Mouse (Mus musculus): ENCODE data around the gene Pla2g4f.

Pla2g4f gene

DNA sequence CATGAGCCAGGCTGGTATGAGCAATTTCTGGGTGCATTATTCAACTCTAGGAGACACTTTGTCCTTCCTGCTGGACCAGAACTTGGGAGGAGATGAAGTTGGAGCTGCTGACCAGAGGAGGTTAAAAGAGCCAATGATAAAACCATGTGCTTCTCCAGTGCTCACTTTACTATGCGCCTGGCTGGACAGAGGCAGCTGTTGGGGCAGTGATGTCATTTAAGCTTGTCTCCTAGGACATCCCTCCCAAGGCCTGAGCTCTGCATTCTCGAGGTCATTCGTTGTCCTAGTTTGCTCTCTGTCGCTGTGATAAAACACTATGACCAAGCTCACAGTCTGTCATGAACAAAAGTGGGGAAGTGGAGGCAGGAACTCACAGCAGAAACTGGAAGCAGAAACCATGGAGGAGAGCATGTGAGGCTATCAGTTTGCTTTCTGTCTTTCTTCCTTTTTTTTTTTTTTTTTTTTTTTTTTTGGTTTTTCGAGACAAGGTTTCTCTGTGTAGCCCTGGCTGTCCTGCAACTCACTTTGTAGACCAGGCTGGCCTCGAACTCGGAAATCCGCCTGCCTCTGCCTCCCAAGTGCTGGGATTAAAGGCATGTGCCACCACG is 22.4 kb downstream of the Pla2g4f start:
- DNase-seq (ENCODE audit: low read depth, low spot score), result no peak
- H3K27me3 ChIP-seq (ENCODE audit: control insufficient read depth, insufficient read depth, low read length, poor library complexity, severe bottlenecking), result no peaks in the 10 kb centered on the region
- no peaks in the 10 kb centered on the region for H3K36me3 ChIP-seq (ENCODE audit: control insufficient read depth, insufficient read depth, low read length, poor library complexity, severe bottlenecking)

DNA sequence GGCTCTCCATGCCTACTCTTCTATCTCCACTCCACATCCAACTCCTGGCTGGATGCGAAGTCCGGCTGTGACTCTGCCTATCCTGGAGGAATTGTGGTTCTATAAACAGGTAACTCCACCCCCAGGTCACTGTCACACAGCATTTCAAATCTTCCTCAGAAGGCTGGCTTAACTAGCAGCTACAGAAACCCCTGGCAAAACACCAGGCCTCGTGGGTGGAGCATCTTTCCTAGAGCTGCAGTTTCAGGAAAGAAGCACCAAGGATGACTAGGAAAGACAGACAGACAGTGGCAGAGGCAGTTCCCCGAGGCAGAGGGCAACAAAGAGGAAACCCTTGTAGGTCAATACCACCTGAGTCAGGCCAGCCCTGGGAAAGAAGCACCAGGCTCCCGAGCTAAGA is 25.0 kb downstream of the Pla2g4f start, which contains the start of gene Pla2g4d:
Gene Pla2g4d (minus strand): TSS at position 203 of the 400 bp plus-strand sequence.
- H3K27me3 ChIP-seq (ENCODE audit: control insufficient read depth, insufficient read depth, low read length, poor library complexity, severe bottlenecking), result no peaks in the 10 kb centered on the region
- no peaks in the 10 kb centered on the region for H3K36me3 ChIP-seq (ENCODE audit: control insufficient read depth, insufficient read depth, low read length, poor library complexity, severe bottlenecking)
- no peak for DNase-seq (ENCODE audit: low read depth, low spot score)

DNA sequence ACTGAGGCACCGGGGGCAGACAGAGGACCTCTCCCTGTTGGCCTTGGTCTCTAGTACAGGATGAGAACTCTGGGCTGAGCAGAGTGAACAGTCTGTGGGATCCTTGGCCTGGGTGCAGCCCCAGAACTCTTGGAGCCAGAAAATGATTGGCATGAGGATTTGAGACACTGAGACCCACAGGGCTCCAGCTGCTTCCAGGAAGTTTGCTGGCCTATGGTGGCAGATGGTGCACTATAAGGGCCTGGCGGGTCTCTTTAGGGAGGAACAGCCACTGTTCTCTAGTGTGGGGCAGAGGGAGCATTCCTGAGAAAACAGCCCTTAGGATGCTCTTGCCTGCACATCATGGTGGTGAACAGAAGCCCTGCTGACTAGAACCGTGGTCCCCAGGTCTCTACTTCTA is 25.6 kb downstream of the Pla2g4f start:
- DNase-seq (ENCODE audit: low read depth, low spot score), result no peak
- Histone ChIP-seq H3K27me3 (ENCODE audit: control insufficient read depth, insufficient read depth, low read length, poor library complexity, severe bottlenecking) (no peaks in the 10 kb centered on the region), H3K36me3 (ENCODE audit: control insufficient read depth, insufficient read depth, low read length, poor library complexity, severe bottlenecking) (no peaks in the 10 kb centered on the region)

DNA sequence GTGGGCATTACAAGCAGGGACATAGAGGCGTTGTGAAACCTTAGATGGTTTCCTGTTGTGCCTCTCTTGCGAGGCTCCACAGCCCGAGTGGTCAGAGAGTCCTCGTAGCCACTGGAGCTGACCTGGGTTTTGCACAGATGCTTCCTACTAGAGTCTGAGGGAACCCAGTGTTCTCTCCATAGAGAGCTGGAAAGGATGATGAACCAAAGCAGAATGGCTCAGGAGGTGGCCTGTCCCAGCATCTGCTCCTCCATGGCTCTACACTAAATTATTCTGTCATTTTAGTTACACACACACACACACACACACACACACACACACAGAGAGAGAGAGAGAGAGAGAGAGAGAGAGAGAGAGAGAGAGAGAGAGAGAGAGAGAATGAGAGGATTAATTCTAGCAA is 28.3 kb downstream of the Pla2g4f start:
- Histone ChIP-seq H3K27me3 (ENCODE audit: control insufficient read depth, insufficient read depth, low read length, poor library complexity, severe bottlenecking) (no peaks in the 10 kb centered on the region), H3K36me3 (ENCODE audit: control insufficient read depth, insufficient read depth, low read length, poor library complexity, severe bottlenecking) (no peaks in the 10 kb centered on the region)
- DNase-seq (ENCODE audit: low read depth, low spot score), result no peak

DNA sequence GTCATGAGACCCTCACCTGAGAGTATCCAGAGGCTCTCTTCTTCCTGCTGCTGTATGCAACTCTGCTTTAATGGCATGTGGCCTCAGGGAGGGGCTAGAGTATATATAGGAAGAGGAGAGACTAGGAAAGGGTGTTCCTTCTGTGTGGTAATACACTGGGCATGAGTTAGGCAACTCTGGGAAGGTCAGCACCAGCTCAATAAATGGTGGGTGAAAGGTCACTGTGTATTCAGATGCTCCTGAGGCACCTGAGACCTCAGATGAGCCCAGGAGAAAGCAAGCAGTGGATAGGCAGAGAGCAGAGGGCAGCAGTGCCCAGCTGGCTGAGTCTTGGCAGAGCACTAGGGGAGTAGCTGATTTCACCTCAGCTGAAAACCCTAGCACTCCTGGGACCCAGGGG is 29.3 kb downstream of the Pla2g4f start:
- no peaks in the 10 kb centered on the region for H3K36me3 ChIP-seq (ENCODE audit: control insufficient read depth, insufficient read depth, low read length, poor library complexity, severe bottlenecking)
- no peak for DNase-seq (ENCODE audit: low read depth, low spot score)
- H3K27me3 ChIP-seq (ENCODE audit: control insufficient read depth, insufficient read depth, low read length, poor library complexity, severe bottlenecking), result no peaks in the 10 kb centered on the region

DNA sequence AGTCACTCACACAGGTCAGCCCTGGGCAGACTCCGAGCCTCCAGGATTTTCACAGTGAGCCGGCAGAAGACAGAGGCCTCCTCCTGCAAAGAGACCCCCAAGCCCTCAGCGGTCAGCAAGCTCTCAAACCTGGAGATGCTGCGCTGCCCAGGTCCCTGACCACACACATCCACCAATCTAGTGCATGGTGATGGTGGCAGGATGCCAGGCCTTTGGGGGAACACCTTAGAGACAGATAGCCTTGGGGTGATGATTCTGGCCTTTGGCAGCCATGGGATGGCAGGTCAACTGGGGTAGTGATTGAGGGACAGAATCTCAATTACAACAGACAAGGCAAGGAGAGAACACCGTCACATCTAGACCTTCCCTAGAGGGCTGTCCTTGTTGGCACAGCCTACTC is 29.9 kb downstream of the Pla2g4f start:
- no peak for DNase-seq (ENCODE audit: low read depth, low spot score)
- Histone ChIP-seq H3K27me3 (ENCODE audit: control insufficient read depth, insufficient read depth, low read length, poor library complexity, severe bottlenecking) (no peaks in the 10 kb centered on the region), H3K36me3 (ENCODE audit: control insufficient read depth, insufficient read depth, low read length, poor library complexity, severe bottlenecking) (no peaks in the 10 kb centered on the region)

DNA sequence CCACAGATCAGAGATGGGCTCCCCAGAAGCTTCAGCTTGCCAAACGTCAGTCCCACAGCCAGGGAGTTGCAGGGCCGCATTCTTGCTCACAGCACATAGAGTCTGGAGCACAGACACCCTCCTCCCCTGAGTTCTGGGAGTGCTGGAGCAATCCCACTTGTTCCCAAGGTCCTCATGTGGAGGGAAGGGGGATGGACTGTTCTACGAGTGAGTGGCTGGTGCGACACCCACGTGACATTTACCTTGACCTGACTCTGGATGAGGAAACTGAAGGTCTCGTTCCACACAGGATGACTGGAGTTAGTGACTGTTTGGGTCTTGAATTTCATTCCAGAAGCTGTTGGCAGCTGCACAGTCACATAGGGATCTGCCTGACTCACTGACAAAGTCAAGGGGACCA is 30.4 kb downstream of the Pla2g4f start:
- no peaks in the 10 kb centered on the region for H3K27me3 ChIP-seq (ENCODE audit: control insufficient read depth, insufficient read depth, low read length, poor library complexity, severe bottlenecking)
- DNase-seq (ENCODE audit: low read depth, low spot score), result no peak
- no peaks in the 10 kb centered on the region for H3K36me3 ChIP-seq (ENCODE audit: control insufficient read depth, insufficient read depth, low read length, poor library complexity, severe bottlenecking)

DNA sequence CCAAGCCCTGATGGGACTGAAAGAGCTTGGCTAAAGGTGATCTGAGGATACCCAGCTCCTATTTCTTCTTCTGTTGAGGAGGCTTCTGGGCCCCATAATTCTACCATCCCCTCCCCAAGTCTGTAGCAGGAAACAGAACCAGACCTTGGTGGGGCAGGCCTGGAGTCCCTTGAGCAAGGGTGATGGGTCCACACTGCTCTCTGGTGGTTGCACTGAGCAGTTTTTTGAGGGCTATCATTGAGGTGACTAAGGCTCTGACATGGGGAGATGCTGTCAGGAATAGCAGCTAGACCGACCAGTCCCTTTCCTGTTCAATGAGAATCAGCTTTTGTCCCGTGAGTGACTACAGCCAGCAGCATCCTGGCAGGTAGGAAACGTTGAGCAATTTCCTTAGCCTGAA is 32.7 kb downstream of the Pla2g4f start:
- no peak for DNase-seq (ENCODE audit: low read depth, low spot score)
- Histone ChIP-seq H3K27me3 (ENCODE audit: control insufficient read depth, insufficient read depth, low read length, poor library complexity, severe bottlenecking) (no peaks in the 10 kb centered on the region; the same call in 1 of the 2 replicates), H3K36me3 (ENCODE audit: control insufficient read depth, insufficient read depth, low read length, poor library complexity, severe bottlenecking) (no peaks in the 10 kb centered on the region)

DNA sequence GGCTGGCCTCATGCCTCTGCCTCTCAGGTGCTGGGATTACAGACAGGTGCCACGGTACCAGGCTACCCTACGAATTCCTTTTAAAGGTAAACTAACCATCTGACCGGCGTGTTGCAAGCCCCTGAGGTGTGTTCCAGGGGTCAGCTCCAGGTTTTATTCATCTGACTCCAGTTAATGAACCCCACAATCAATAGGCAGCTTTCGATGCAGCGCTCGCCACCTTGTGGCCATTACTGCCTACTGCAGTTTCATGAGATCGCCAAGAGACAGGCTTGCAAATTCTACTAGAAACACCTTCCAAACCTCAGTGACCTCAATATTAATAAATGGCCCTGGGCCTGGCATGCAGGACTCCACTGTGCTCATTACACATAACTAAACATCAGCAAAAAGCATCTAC is 34.0 kb downstream of the Pla2g4f start:
- Histone ChIP-seq H3K27me3 (ENCODE audit: control insufficient read depth, insufficient read depth, low read length, poor library complexity, severe bottlenecking) (no peaks in the 10 kb centered on the region; the same call in 1 of the 2 replicates), H3K36me3 (ENCODE audit: control insufficient read depth, insufficient read depth, low read length, poor library complexity, severe bottlenecking) (no peaks in the 10 kb centered on the region)
- peak; percentile 61 for DNase-seq (ENCODE audit: low read depth, low spot score)

DNA sequence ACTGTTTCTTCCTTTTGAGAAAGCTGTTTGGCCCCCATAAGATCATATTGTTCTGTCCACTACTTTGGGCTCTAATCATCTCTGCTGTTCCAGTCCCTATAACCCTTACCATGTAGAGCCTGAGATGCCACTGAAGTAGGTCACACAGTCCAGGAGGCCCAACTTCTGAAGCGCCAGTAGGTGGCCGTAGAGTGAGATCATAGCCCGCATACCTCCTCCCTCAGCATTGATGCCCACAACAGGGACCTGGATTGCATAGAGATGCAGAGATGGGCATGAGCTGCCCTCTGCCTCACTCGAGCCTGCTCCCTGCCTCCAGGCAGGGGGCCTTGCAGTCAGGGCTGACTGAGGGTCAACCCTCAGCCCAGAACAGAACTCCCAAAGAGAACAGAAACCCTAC is 37.0 kb downstream of the Pla2g4f start:
- DNase-seq (ENCODE audit: low read depth, low spot score), result no peak
- no peaks in the 10 kb centered on the region; the same call in 1 of the 2 replicates for H3K27me3 ChIP-seq (ENCODE audit: control insufficient read depth, insufficient read depth, low read length, poor library complexity, severe bottlenecking)
- H3K36me3 ChIP-seq (ENCODE audit: control insufficient read depth, insufficient read depth, low read length, poor library complexity, severe bottlenecking), result no peaks in the 10 kb centered on the region

DNA sequence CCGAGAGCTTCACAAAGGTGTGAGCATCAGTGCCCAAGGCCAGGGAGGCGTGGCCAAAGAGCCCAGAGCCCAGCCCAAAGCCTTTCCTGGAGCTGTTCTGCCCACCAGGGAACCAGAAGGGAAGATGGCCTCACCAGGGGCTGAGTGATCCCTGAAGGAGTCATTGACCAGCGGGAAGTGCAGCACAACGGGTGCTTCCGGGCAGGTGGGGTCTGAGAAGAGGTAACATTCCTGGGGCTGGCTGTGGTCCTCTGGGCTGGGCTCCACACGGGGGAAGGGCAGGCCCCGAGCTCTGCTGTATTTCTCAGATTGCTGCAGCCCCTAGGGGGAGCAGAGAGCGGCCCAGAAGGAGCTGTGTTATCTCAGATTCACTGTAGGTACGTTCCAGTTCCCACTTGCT is 45.3 kb downstream of the Pla2g4f start:
- Histone ChIP-seq H3K27me3 (ENCODE audit: control insufficient read depth, insufficient read depth, low read length, poor library complexity, severe bottlenecking) (no peaks in the 10 kb centered on the region), H3K36me3 (ENCODE audit: control insufficient read depth, insufficient read depth, low read length, poor library complexity, severe bottlenecking) (no peaks in the 10 kb centered on the region)
- DNase-seq (ENCODE audit: low read depth, low spot score), result no peak

DNA sequence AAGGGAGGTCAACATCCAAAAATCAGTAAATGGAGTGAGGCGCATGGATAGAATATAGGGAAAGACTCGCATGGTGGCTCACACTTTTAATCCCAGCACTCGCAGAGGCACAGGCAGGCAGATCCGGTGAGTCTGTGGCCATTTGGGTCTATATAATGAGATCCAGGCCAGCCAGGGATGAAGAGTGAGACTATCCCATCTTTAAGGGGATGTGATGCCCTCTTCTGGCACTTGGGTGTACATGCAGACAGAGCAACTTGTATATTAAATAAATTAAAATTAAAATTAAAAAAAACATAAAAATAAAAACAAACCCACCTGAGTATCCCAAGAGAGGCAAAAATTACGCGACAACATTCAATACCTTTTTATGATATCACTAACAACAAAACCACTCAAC is 48.4 kb downstream of the Pla2g4f start:
- no peaks in the 10 kb centered on the region for H3K27me3 ChIP-seq (ENCODE audit: control insufficient read depth, insufficient read depth, low read length, poor library complexity, severe bottlenecking)
- no peak for DNase-seq (ENCODE audit: low read depth, low spot score)

DNA sequence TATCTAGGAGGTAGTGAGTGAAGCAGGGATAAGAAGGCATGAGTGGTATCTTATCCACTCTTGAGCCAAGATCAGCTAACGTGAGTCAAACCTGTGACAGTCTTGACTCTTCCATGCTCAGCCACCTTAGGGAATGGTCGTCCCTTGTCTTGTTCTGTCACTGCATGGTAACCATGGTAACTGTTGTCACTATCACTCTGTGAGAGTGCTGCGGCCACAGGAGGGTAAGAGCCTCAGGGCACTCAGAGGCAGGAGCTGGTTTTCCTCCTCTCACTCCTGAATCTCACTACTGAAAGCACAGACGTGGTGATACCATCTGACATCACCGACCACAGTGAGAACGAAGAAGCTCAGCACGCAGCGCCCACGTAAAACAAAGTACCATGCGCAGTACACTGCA is 49.1 kb downstream of the Pla2g4f start:
- Histone ChIP-seq H3K36me3 (ENCODE audit: control insufficient read depth, insufficient read depth, low read length, poor library complexity, severe bottlenecking) (no peaks in the 10 kb centered on the region), H3K27me3 (ENCODE audit: control insufficient read depth, insufficient read depth, low read length, poor library complexity, severe bottlenecking) (no peaks in the 10 kb centered on the region)
- DNase-seq (ENCODE audit: low read depth, low spot score), result no peak

More for the DNA sequence above, 48.4 kb downstream of the Pla2g4f start:
- no peaks in the 10 kb centered on the region for H3K36me3 ChIP-seq (ENCODE audit: control insufficient read depth, insufficient read depth, low read length, poor library complexity, severe bottlenecking)

DNA sequence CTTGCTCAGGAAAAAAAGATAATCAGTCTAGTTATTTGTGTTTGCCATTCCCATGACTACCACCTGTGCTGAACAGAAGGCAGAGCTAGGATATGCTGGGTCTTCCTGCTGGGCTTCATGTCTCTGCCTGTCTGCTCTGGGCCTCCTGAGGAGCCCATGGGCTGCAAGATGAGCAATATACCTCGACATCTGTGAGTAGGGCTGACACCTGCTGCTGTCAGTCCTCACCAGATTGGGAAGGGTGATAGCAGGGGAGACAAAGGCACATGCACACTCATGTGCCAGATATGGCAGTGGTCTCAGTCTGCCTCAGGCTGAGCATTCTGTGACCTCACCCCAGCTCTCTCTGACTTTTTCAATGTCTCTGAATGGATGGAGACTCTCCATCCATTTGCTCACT is 51.1 kb downstream of the Pla2g4f start:
- no peaks in the 10 kb centered on the region for H3K27me3 ChIP-seq (ENCODE audit: control insufficient read depth, insufficient read depth, low read length, poor library complexity, severe bottlenecking)
- no peak for DNase-seq (ENCODE audit: low read depth, low spot score)
- no peaks in the 10 kb centered on the region for H3K36me3 ChIP-seq (ENCODE audit: control insufficient read depth, insufficient read depth, low read length, poor library complexity, severe bottlenecking)

DNA sequence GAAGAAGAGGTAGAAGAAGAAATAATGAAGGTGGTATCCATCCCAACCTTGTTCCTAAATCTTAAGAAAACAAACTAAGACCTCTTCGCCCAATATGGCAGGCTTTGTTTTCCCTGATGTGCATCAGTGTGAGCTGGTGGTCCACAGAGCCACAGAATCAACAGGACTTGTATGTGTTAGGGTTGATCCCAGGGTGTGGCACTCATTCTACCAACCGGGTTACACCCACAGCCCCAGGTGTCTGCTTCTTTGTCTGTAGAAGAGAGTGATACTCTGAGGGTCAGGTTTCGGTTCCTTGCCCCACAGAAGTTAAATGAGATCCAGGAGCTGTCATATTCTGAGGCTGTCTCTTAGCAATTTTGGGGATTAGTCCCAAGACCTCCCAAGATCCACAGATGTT is 52.6 kb downstream of the Pla2g4f start:
- no peaks in the 10 kb centered on the region for H3K36me3 ChIP-seq (ENCODE audit: control insufficient read depth, insufficient read depth, low read length, poor library complexity, severe bottlenecking)
- no peaks in the 10 kb centered on the region for H3K27me3 ChIP-seq (ENCODE audit: control insufficient read depth, insufficient read depth, low read length, poor library complexity, severe bottlenecking)
- no peak for DNase-seq (ENCODE audit: low read depth, low spot score)

DNA sequence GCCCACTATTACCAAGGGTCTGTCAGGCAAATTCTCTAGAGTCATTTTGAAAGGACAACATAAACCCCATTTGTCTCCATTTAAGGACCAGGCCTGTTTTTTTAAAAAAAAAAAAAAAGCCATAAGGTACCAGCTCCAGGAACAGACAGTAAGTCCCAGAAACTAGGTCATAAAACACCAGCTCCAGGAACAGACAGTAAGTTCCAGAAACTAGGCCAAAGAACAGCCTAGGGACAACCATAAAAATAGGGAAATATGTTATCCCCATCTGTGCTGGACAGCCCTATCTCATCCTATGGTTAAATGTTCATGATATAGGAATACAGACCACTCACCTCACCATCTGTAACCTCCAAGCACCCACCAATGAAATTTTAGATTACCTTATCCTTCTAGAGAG is 57.7 kb downstream of the Pla2g4f start:
- Histone ChIP-seq H3K27me3 (ENCODE audit: control insufficient read depth, insufficient read depth, low read length, poor library complexity, severe bottlenecking) (no peaks in the 10 kb centered on the region), H3K36me3 (ENCODE audit: control insufficient read depth, insufficient read depth, low read length, poor library complexity, severe bottlenecking) (no peaks in the 10 kb centered on the region)
- no peak for DNase-seq (ENCODE audit: low read depth, low spot score)

All from splenic B cell, adult 2 months (primary cell).